Mouse (Mus musculus): Measurements from ENCODE around the gene Pacsin2. TPM values are rescaled to one million over a fixed set of nuclear protein-coding genes. Genes with fewer than 3 reads are reported as not detected.
"Not testable (repeated sequence)": the region's sequence is repeated elsewhere in the genome, so short reads cannot be mapped to it uniquely, and the experiment has no call there.

Gene Pacsin2
- polyA plus RNA-seq, 1 experiment from 2014 or later, result 53.0 TPM

- Histone ChIP-seq H3K4me2 (ENCODE audit: low read length) (no peak overlapping the region), H3K4me3 (ENCODE audit: control insufficient read depth in 1 of 2, insufficient read depth in 1 of 2, low read depth in 1 of 2, low read length in 2 of 2) (no peak overlapping the region), H3K36me3 (ENCODE audit: control insufficient read depth, insufficient read depth, low read length) (peaks cover 89% of the 10 kb centered on the region), H3K27ac (replicated peaks in 1 of 2; ENCODE audit: control insufficient read depth in 1 of 2, insufficient read depth in 1 of 2, low read depth in 2 of 2, low read length in 2 of 2) (no peak overlapping the region), H3K9ac (ENCODE audit: low read length) (no peak overlapping the region), H3K9me3 (ENCODE audit: control insufficient read depth, low read length) (no peaks in the 10 kb centered on the region), H3K4me1 (ENCODE audit: control insufficient read depth in 2 of 2, insufficient read depth in 2 of 2, low read length in 2 of 2) (peaks cover 0 to 6% of the 10 kb centered on the region in 2 experiments; a peak in 1 of 4 replicates), H3K27me3 (ENCODE audit: control insufficient read depth, insufficient read depth, low read length) (no peaks in the 10 kb centered on the region)
- WGBS, result 54% methylated on average over 2 of the region's 2 CpGs
- ATAC-seq (ENCODE audit: insufficient number of reproducible peaks, insufficient read depth, low FRiP score, low read depth), result no peak
Measured at GRCm38 (mm10) chr15:83387911-83388310, 76.5 kb downstream of the Pacsin2 start.

GRCm38 (mm10) chr15:83383633-83384032 lies 80.8 kb downstream of the Pacsin2 start:
- H3K9ac ChIP-seq (ENCODE audit: low read length), result no peak overlapping the region
- H3K4me3 ChIP-seq (ENCODE audit: control insufficient read depth in 1 of 2, insufficient read depth in 1 of 2, low read depth in 1 of 2, low read length in 2 of 2), result no peak overlapping the region
- peak overlapping the region; percentile 8 to 59; a peak in 2 of 4 replicates for H3K27ac ChIP-seq (replicated peaks in 1 of 2; ENCODE audit: control insufficient read depth in 1 of 2, insufficient read depth in 1 of 2, low read depth in 2 of 2, low read length in 2 of 2)
- 44% methylated on average over 2 of the region's 2 CpGs for WGBS
- 0 out of 2 replicates have a peak, but pooled peaks cover 3% of the 10 kb centered on the region for H3K9me3 ChIP-seq (ENCODE audit: control insufficient read depth, low read length)
- peaks cover 95% of the 10 kb centered on the region for H3K36me3 ChIP-seq (ENCODE audit: control insufficient read depth, insufficient read depth, low read length)
- no peak; the same call in 1 of the 2 replicates for ATAC-seq (ENCODE audit: insufficient number of reproducible peaks, insufficient read depth, low FRiP score, low read depth)
- no peak overlapping the region for H3K4me2 ChIP-seq (ENCODE audit: low read length)
- H3K27me3 ChIP-seq (ENCODE audit: control insufficient read depth, insufficient read depth, low read length), result no peaks in the 10 kb centered on the region
- H3K4me1 ChIP-seq (ENCODE audit: control insufficient read depth in 2 of 2, insufficient read depth in 2 of 2, low read length in 2 of 2), result peaks cover 0 to 6% of the 10 kb centered on the region in 2 experiments; a peak in 1 of 4 replicates

GRCm38 (mm10) chr15:83383136-83383535 lies 81.3 kb downstream of the Pacsin2 start:
- Histone ChIP-seq H3K9ac (ENCODE audit: low read length) (no peak overlapping the region), H3K36me3 (ENCODE audit: control insufficient read depth, insufficient read depth, low read length) (peaks cover 95% of the 10 kb centered on the region), H3K27me3 (ENCODE audit: control insufficient read depth, insufficient read depth, low read length) (no peaks in the 10 kb centered on the region), H3K4me3 (ENCODE audit: control insufficient read depth in 1 of 2, insufficient read depth in 1 of 2, low read depth in 1 of 2, low read length in 2 of 2) (no peak overlapping the region), H3K4me1 (ENCODE audit: control insufficient read depth in 2 of 2, insufficient read depth in 2 of 2, low read length in 2 of 2) (peaks cover 0 to 6% of the 10 kb centered on the region in 2 experiments; a peak in 1 of 4 replicates), H3K4me2 (ENCODE audit: low read length) (no peak overlapping the region), H3K9me3 (ENCODE audit: control insufficient read depth, low read length) (0 out of 2 replicates have a peak, but pooled peaks cover 3% of the 10 kb centered on the region), H3K27ac (replicated peaks in 1 of 2; ENCODE audit: control insufficient read depth in 1 of 2, insufficient read depth in 1 of 2, low read depth in 2 of 2, low read length in 2 of 2) (no peak overlapping the region)
- 64% methylated on average over 5 of the region's 5 CpGs for WGBS
- no peak for ATAC-seq (ENCODE audit: insufficient number of reproducible peaks, insufficient read depth, low FRiP score, low read depth)

- Histone ChIP-seq H3K4me1 (ENCODE audit: control insufficient read depth in 2 of 2, insufficient read depth in 2 of 2, low read length in 2 of 2) (no peaks in the 10 kb centered on the region), H3K9ac (ENCODE audit: low read length) (no peak overlapping the region), H3K27ac (replicated peaks in 1 of 2; ENCODE audit: control insufficient read depth in 1 of 2, insufficient read depth in 1 of 2, low read depth in 2 of 2, low read length in 2 of 2) (no peak overlapping the region), H3K4me2 (ENCODE audit: low read length) (no peak overlapping the region), H3K9me3 (ENCODE audit: control insufficient read depth, low read length) (0 out of 2 replicates have a peak, but pooled peaks cover 3% of the 10 kb centered on the region), H3K4me3 (ENCODE audit: control insufficient read depth in 1 of 2, insufficient read depth in 1 of 2, low read depth in 1 of 2, low read length in 2 of 2) (no peak overlapping the region), H3K27me3 (ENCODE audit: control insufficient read depth, insufficient read depth, low read length) (no peaks in the 10 kb centered on the region), H3K36me3 (ENCODE audit: control insufficient read depth, insufficient read depth, low read length) (peaks cover 95% of the 10 kb centered on the region)
- no peak for ATAC-seq (ENCODE audit: insufficient number of reproducible peaks, insufficient read depth, low FRiP score, low read depth)
- 97% methylated on average over 4 of the region's 4 CpGs for WGBS
Measured at GRCm38 (mm10) chr15:83382467-83382866, 81.9 kb downstream of the Pacsin2 start.

GRCm38 (mm10) chr15:83377153-83377552 lies 87.3 kb downstream of the Pacsin2 start:
- H3K9ac ChIP-seq (ENCODE audit: low read length), result no peak overlapping the region
- H3K27ac ChIP-seq (replicated peaks in 1 of 2; ENCODE audit: control insufficient read depth in 1 of 2, insufficient read depth in 1 of 2, low read depth in 2 of 2, low read length in 2 of 2), result no peak overlapping the region
- H3K4me1 ChIP-seq (ENCODE audit: control insufficient read depth in 2 of 2, insufficient read depth in 2 of 2, low read length in 2 of 2), result peaks cover 0 to 5% of the 10 kb centered on the region in 2 experiments; a peak in 2 of 4 replicates
- no peaks in the 10 kb centered on the region for H3K9me3 ChIP-seq (ENCODE audit: control insufficient read depth, low read length)
- H3K36me3 ChIP-seq (ENCODE audit: control insufficient read depth, insufficient read depth, low read length), result peaks cover 66% of the 10 kb centered on the region
- 41% methylated on average over 4 of the region's 4 CpGs for WGBS
- ATAC-seq (ENCODE audit: insufficient number of reproducible peaks, insufficient read depth, low FRiP score, low read depth), result no peak
- no peak overlapping the region for H3K4me3 ChIP-seq (ENCODE audit: control insufficient read depth in 1 of 2, insufficient read depth in 1 of 2, low read depth in 1 of 2, low read length in 2 of 2)
- no peak overlapping the region for H3K4me2 ChIP-seq (ENCODE audit: low read length)
- no peaks in the 10 kb centered on the region for H3K27me3 ChIP-seq (ENCODE audit: control insufficient read depth, insufficient read depth, low read length)

- H3K4me2 ChIP-seq (ENCODE audit: low read length), result no peak overlapping the region
- peaks cover 0 to 5% of the 10 kb centered on the region in 2 experiments; a peak in 2 of 4 replicates for H3K4me1 ChIP-seq (ENCODE audit: control insufficient read depth in 2 of 2, insufficient read depth in 2 of 2, low read length in 2 of 2)
- 49% methylated on average over 4 of the region's 4 CpGs for WGBS
- H3K9me3 ChIP-seq (ENCODE audit: control insufficient read depth, low read length), result no peaks in the 10 kb centered on the region
- ATAC-seq (ENCODE audit: insufficient number of reproducible peaks, insufficient read depth, low FRiP score, low read depth), result 0 out of 2 replicates have a peak, but pooled peaks have one; percentile 42
- H3K27ac ChIP-seq (replicated peaks in 1 of 2; ENCODE audit: control insufficient read depth in 1 of 2, insufficient read depth in 1 of 2, low read depth in 2 of 2, low read length in 2 of 2), result no peak overlapping the region
- H3K27me3 ChIP-seq (ENCODE audit: control insufficient read depth, insufficient read depth, low read length), result no peaks in the 10 kb centered on the region
- H3K36me3 ChIP-seq (ENCODE audit: control insufficient read depth, insufficient read depth, low read length), result peaks cover 52% of the 10 kb centered on the region
- no peak overlapping the region for H3K9ac ChIP-seq (ENCODE audit: low read length)
- H3K4me3 ChIP-seq (ENCODE audit: control insufficient read depth in 1 of 2, insufficient read depth in 1 of 2, low read depth in 1 of 2, low read length in 2 of 2), result no peak overlapping the region
Measured at GRCm38 (mm10) chr15:83375136-83375535, 89.3 kb downstream of the Pacsin2 start.

- H3K9me3 ChIP-seq (ENCODE audit: control insufficient read depth, low read length), result no peaks in the 10 kb centered on the region
- no peak overlapping the region for H3K9ac ChIP-seq (ENCODE audit: low read length)
- H3K4me3 ChIP-seq (ENCODE audit: control insufficient read depth in 1 of 2, insufficient read depth in 1 of 2, low read depth in 1 of 2, low read length in 2 of 2), result no peak overlapping the region
- no peak overlapping the region for H3K27ac ChIP-seq (replicated peaks in 1 of 2; ENCODE audit: control insufficient read depth in 1 of 2, insufficient read depth in 1 of 2, low read depth in 2 of 2, low read length in 2 of 2)
- H3K27me3 ChIP-seq (ENCODE audit: control insufficient read depth, insufficient read depth, low read length), result no peaks in the 10 kb centered on the region
- no peak overlapping the region for H3K4me2 ChIP-seq (ENCODE audit: low read length)
- no peak for ATAC-seq (ENCODE audit: insufficient number of reproducible peaks, insufficient read depth, low FRiP score, low read depth)
- peaks cover 41% of the 10 kb centered on the region for H3K36me3 ChIP-seq (ENCODE audit: control insufficient read depth, insufficient read depth, low read length)
- H3K4me1 ChIP-seq (ENCODE audit: control insufficient read depth in 2 of 2, insufficient read depth in 2 of 2, low read length in 2 of 2), result peaks cover 0 to 5% of the 10 kb centered on the region in 2 experiments; a peak in 2 of 4 replicates
Measured at GRCm38 (mm10) chr15:83374076-83374475, 90.3 kb downstream of the Pacsin2 start.

- not testable (repeated sequence) for H3K9ac ChIP-seq (ENCODE audit: low read length); ATAC-seq (ENCODE audit: insufficient number of reproducible peaks, insufficient read depth, low FRiP score, low read depth); H3K36me3 ChIP-seq (ENCODE audit: control insufficient read depth, insufficient read depth, low read length); H3K27me3 ChIP-seq (ENCODE audit: control insufficient read depth, insufficient read depth, low read length); H3K4me2 ChIP-seq (ENCODE audit: low read length); H3K9me3 ChIP-seq (ENCODE audit: control insufficient read depth, low read length); H3K27ac ChIP-seq (replicated peaks in 1 of 2; ENCODE audit: control insufficient read depth in 1 of 2, insufficient read depth in 1 of 2, low read depth in 2 of 2, low read length in 2 of 2); H3K4me1 ChIP-seq (ENCODE audit: control insufficient read depth in 2 of 2, insufficient read depth in 2 of 2, low read length in 2 of 2); H3K4me3 ChIP-seq (ENCODE audit: control insufficient read depth in 1 of 2, insufficient read depth in 1 of 2, low read depth in 1 of 2, low read length in 2 of 2)
- WGBS, result 78% methylated on average over 4 of the region's 4 CpGs
Measured at GRCm38 (mm10) chr15:83368702-83369101, 95.7 kb downstream of the Pacsin2 start.

Measured in heart, embryonic 14.5 days (tissue).